ENCODE assay signal across 1 mouse cellular context in the genomic region with DNA sequence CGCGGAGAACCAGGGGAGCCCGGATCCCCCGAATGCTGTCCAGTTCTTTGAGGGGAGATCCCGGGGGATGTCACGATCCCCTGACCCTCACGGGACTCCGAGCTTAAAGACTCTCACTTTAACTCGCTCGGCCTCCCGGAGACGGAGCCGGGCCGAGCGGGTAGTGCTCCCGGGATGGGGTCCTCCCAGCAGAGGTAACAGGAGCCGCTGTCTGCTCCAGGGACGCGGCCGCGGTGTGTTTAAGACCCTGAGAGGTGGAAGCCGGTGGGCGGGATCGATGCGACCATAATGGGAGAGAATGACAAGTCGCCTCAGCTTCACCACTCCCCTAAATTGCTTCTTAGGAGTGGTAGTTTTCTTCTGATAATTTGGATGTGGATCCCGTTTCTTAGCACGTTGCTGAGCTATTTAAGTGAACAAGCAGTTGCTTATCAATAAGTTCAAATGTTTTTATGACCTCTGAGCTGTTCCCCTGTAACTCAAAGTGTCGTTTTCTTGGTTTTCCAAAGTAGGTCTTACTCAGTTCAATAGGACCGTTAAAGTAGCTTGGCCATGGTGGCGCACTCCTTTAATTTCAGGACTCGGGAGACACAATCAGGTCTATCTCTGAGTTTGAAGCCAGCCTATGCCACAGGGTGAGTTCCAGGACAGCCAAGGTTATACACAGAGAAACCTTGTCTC.
A peak's percentile ranks its signal among the peaks of the same experiment; 100 is the strongest.
TF ChIP-seq lines count a peak whose summit lies in the region.

No protein-coding gene starts in this region.

TF ChIP-seq in CH12.LX, 34 proteins besides CTCF, POLR2A, EP300 and RAD21:
- 0 out of 2 replicates have a peak, but pooled peaks have one; percentile 7 for TF ChIP-seq SIN3A (IDR thresholded peaks at IDR 0.05; ENCODE audit: low read length)
- TF ChIP-seq CHD1 (IDR thresholded peaks at IDR 0.05; ENCODE audit: low read depth, low read length): peak; percentile 70; the same call in 1 of the 2 replicates
